Mouse (Mus musculus) kidney, embryonic 16.5 days (tissue): Measurements from ENCODE around the gene Nkain4. TPM values are rescaled to one million over a fixed set of nuclear protein-coding genes. Genes with fewer than 3 reads are reported as not detected.

Experiments
- ATAC-seq: fragments of 200-750 bp; cut with Nextera tagmentation; 2 replicates; pipeline ENCODE4 v1.8.0; 2017; ENCODE audit warnings: moderate TSS enrichment; ENCODE audit not compliant: low FRiP score, low TSS enrichment
- H3K27ac ChIP-seq: fragments of 300-500 bp; sonication (generic); 2 replicates; pipeline ENCODE4 v1.5.1; 2014; ENCODE audit warnings: low read length
- H3K27me3 ChIP-seq: fragments of 300-500 bp; sonication (generic); 2 replicates; pipeline ENCODE4 v1.6.1; 2014; ENCODE audit warnings: low read length, control low read depth, mixed read lengths; ENCODE audit not compliant: insufficient read depth
- H3K36me3 ChIP-seq: fragments of 300-500 bp; sonication (generic); 2 replicates; pipeline ENCODE4 v1.6.1; 2014; ENCODE audit warnings: low read length, control low read depth, mixed read lengths; ENCODE audit not compliant: insufficient read depth
- H3K4me1 ChIP-seq: fragments of 300-500 bp; sonication (generic); 2 replicates; pipeline ENCODE4 v1.6.1; 2014; ENCODE audit warnings: low read length, control low read depth, mixed read lengths; ENCODE audit not compliant: insufficient read depth
- H3K4me2 ChIP-seq: fragments of 300-500 bp; sonication (generic); replicated peaks from 2 replicates; pipeline ENCODE4 v1.6.1; 2014; ENCODE audit warnings: low read depth, low read length
- H3K4me3 ChIP-seq: fragments of 300-500 bp; sonication (generic); 2 replicates; pipeline ENCODE4 v1.5.1; 2014; ENCODE audit warnings: mild to moderate bottlenecking, low read length
- H3K9ac ChIP-seq: fragments of 300-500 bp; sonication (generic); replicated peaks from 2 replicates; pipeline ENCODE4 v1.6.1; 2014; ENCODE audit warnings: low read length
- H3K9me3 ChIP-seq: fragments of 300-500 bp; sonication (generic); 2 replicates; pipeline ENCODE4 v1.6.1; 2016; ENCODE audit warnings: low read length, control low read depth
- WGBS: fragments of 180-500 bp; shearing (Covaris S2); extraction: QIAGEN DNeasy Blood & Tissue Kit; methylation state at CpG from one replicate; pipeline ENCODE4 v1.1.7; 2014; 5-methylcytosine and 5-hydroxymethylcytosine counted together
- polyA plus RNA-seq: library from polyadenylated mRNA; unstranded; fragments of >200 nt; fragmentation: Nextera tagmentation; extraction: Ambion mirVana; gene quantifications from 2 replicates; pipeline ENCODE4 v1.2.1, GENCODE M21; 2015

Gene Nkain4
- polyA plus RNA-seq, 1 experiment from 2014 or later: 48.7 TPM

- WGBS: under 1% methylated on average over 46 of the region's 56 CpGs
- ATAC-seq: peak; percentile 96
Observed at GRCm38 (mm10) chr2:180920810-180921400, 33.6 kb downstream of the Nkain4 start, which contains the start of gene Ythdf1. Gene Ythdf1 (minus strand): TSS chr2:180920949.

GRCm38 (mm10) chr2:180919913-180920809 lies 34.3 kb downstream of the Nkain4 start:
- H3K27me3 ChIP-seq: no peaks in the 10 kb centered on the region
- under 1% methylated on average over 61 of the region's 61 CpGs for WGBS
- H3K4me2 ChIP-seq: peak overlapping the region; percentile 65
- peak overlapping the region; percentile 99 for H3K9ac ChIP-seq
- H3K4me3 ChIP-seq: peak overlapping the region; percentile 98
- ATAC-seq: peak; percentile 64
- H3K4me1 ChIP-seq: peaks cover 10% of the 10 kb centered on the region; the same call in 1 of the 2 replicates
- H3K36me3 ChIP-seq: peaks cover 25% of the 10 kb centered on the region
- H3K9me3 ChIP-seq: no peaks in the 10 kb centered on the region
- H3K27ac ChIP-seq: peak overlapping the region; percentile 69

More at GRCm38 (mm10) chr2:180920810-180921400, 33.6 kb downstream of the Nkain4 start, which contains the start of gene Ythdf1:
- H3K9ac ChIP-seq: peak within 1 kb of the TSS; percentile 99
- H3K27ac ChIP-seq: peak within 1 kb of the TSS; percentile 69
- peak within 1 kb of the TSS; percentile 65 for H3K4me2 ChIP-seq
- peak within 1 kb of the TSS; percentile 98 for H3K4me3 ChIP-seq
- peaks cover 19% of the 10 kb centered on the region for H3K36me3 ChIP-seq
- H3K27me3 ChIP-seq: no peaks in the 10 kb centered on the region
- H3K4me1 ChIP-seq: peaks cover 10% of the 10 kb centered on the region; the same call in 1 of the 2 replicates
- no peaks in the 10 kb centered on the region for H3K9me3 ChIP-seq

- Histone ChIP-seq H3K9ac (no peak overlapping the region), H3K4me2 (no peak overlapping the region), H3K27me3 (no peaks in the 10 kb centered on the region), H3K4me3 (no peak overlapping the region), H3K9me3 (no peaks in the 10 kb centered on the region), H3K36me3 (peaks cover 62% of the 10 kb centered on the region), H3K27ac (no peak overlapping the region), H3K4me1 (peaks cover 6% of the 10 kb centered on the region; the same call in 1 of the 2 replicates)
- ATAC-seq: no peak
- WGBS: 78% methylated on average over 3 of the region's 3 CpGs
Observed at GRCm38 (mm10) chr2:180915886-180916433, 38.5 kb downstream of the Nkain4 start.

- H3K4me3 ChIP-seq: no peak overlapping the region
- no peak overlapping the region for H3K4me2 ChIP-seq
- no peak for ATAC-seq
- H3K9ac ChIP-seq: no peak overlapping the region
- H3K4me1 ChIP-seq: no peaks in the 10 kb centered on the region
- 95% methylated on average over 12 of the region's 12 CpGs for WGBS
- no peaks in the 10 kb centered on the region for H3K27me3 ChIP-seq
- H3K9me3 ChIP-seq: no peaks in the 10 kb centered on the region
- H3K27ac ChIP-seq: no peak overlapping the region
- peaks cover 62% of the 10 kb centered on the region for H3K36me3 ChIP-seq
Observed at GRCm38 (mm10) chr2:180910928-180911327, 43.6 kb downstream of the Nkain4 start.

- 71% methylated on average over 5 of the region's 5 CpGs for WGBS
- Histone ChIP-seq H3K9me3 (no peaks in the 10 kb centered on the region), H3K9ac (no peak overlapping the region), H3K4me2 (no peak overlapping the region), H3K27me3 (no peaks in the 10 kb centered on the region), H3K36me3 (peaks cover 22% of the 10 kb centered on the region), H3K4me3 (no peak overlapping the region), H3K27ac (no peak overlapping the region), H3K4me1 (no peaks in the 10 kb centered on the region)
- no peak for ATAC-seq
Observed at GRCm38 (mm10) chr2:180905556-180906221, 48.8 kb downstream of the Nkain4 start.

GRCm38 (mm10) chr2:180904435-180905208 lies 49.9 kb downstream of the Nkain4 start:
- no peak for ATAC-seq
- H3K36me3 ChIP-seq: peaks cover 16% of the 10 kb centered on the region; the same call in 1 of the 2 replicates
- 91% methylated on average over 18 of the region's 18 CpGs for WGBS
- no peaks in the 10 kb centered on the region for H3K9me3 ChIP-seq
- H3K4me1 ChIP-seq: no peaks in the 10 kb centered on the region
- no peak overlapping the region for H3K4me3 ChIP-seq
- H3K27me3 ChIP-seq: no peaks in the 10 kb centered on the region
- no peak overlapping the region for H3K27ac ChIP-seq
- no peak overlapping the region for H3K9ac ChIP-seq
- no peak overlapping the region for H3K4me2 ChIP-seq

- Histone ChIP-seq H3K9ac (no peak overlapping the region), H3K9me3 (no peaks in the 10 kb centered on the region), H3K4me1 (no peaks in the 10 kb centered on the region), H3K27me3 (no peaks in the 10 kb centered on the region), H3K36me3 (peaks cover 8% of the 10 kb centered on the region; the same call in 1 of the 2 replicates), H3K27ac (no peak overlapping the region), H3K4me3 (no peak overlapping the region), H3K4me2 (no peak overlapping the region)
- WGBS: 48% methylated on average over 2 of the region's 2 CpGs
- no peak for ATAC-seq
Observed at GRCm38 (mm10) chr2:180902086-180902485, 52.4 kb downstream of the Nkain4 start.

GRCm38 (mm10) chr2:180897857-180898256 lies 56.6 kb downstream of the Nkain4 start:
- no peak for ATAC-seq
- no peak overlapping the region for H3K4me3 ChIP-seq
- no peak overlapping the region for H3K27ac ChIP-seq
- no peaks in the 10 kb centered on the region for H3K36me3 ChIP-seq
- no peaks in the 10 kb centered on the region for H3K9me3 ChIP-seq
- no peak overlapping the region for H3K9ac ChIP-seq
- WGBS: 88% methylated on average over 6 of the region's 6 CpGs
- peaks cover 19% of the 10 kb centered on the region for H3K4me1 ChIP-seq
- no peak overlapping the region for H3K4me2 ChIP-seq
- H3K27me3 ChIP-seq: peaks cover 36% of the 10 kb centered on the region
